8 mouse cellular contexts compared by ENCODE assay signal in the genomic region with DNA sequence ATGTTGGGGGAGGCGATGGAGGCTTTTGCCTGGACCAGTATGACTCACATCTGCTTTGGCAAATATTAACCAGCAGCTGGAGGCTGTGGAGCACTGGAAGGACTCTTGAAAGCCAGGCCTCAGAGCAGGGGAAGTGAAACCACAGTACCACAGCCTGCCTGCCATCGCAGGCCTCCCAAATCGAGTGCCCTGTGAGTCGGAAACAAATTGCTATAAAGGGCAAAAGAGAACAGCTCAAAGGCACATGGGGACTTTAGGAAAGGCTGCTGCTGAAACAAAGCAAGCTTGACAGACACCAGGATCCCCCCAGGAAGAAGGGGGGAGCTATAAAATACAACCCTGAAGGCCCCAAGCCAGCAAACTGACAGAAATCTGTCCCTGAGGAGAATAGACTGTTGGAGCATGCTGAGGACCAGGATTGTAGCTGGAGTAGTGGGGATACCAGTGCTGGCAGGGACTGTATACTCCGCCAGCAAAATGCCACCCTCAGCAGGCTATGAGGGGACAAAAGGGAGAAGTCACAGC. TPM values are rescaled to one million over a fixed set of nuclear protein-coding genes. Genes with fewer than 3 reads are reported as not detected.
A peak's percentile ranks its signal among the peaks of the same experiment; 100 is the strongest.
DNase-seq lines count a peak whose midpoint lies in the region; ATAC-seq and TF ChIP-seq lines count a peak whose summit lies in the region.

No protein-coding gene starts in this region.

- 0 out of 2 replicates have a peak, but pooled peaks cover 4% of the 10 kb centered on the region for H3K9me3 ChIP-seq in forebrain, embryonic 12.5 days
- H3K9me3 ChIP-seq in hindbrain, embryonic 12.5 days (replicated peaks), result no peaks in the 10 kb centered on the region
- no peaks in the 10 kb centered on the region for H3K9me3 ChIP-seq in neural tube, embryonic 13.5 days

- no peak overlapping the region for H3K4me3 ChIP-seq in lung, adult 2 months (replicated peaks; ENCODE audit: extremely low read depth, low read depth, low read length)
- no peak overlapping the region for H3K4me3 ChIP-seq in forebrain, embryonic 12.5 days (replicated peaks)
- H3K4me3 ChIP-seq in hindbrain, embryonic 12.5 days, result no peak overlapping the region
- no peak overlapping the region for H3K4me3 ChIP-seq in liver, adult 2 months (ENCODE audit: insufficient read depth, low read depth, low read length)
- no peak overlapping the region for H3K4me3 ChIP-seq in neural tube, embryonic 13.5 days

- 0 out of 2 replicates have a peak, but pooled peaks cover 6% of the 10 kb centered on the region for H3K36me3 ChIP-seq in forebrain, embryonic 12.5 days (replicated peaks)
- 0 out of 2 replicates have a peak, but pooled peaks cover 9% of the 10 kb centered on the region for H3K36me3 ChIP-seq in hindbrain, embryonic 12.5 days
- H3K36me3 ChIP-seq in liver, adult 2 months (ENCODE audit: control insufficient read depth, insufficient read depth, low read length), result no peaks in the 10 kb centered on the region; the same call in 1 of the 2 replicates
- peaks cover 7% of the 10 kb centered on the region; the same call in 1 of the 2 replicates for H3K36me3 ChIP-seq in neural tube, embryonic 13.5 days

- ATAC-seq in forebrain, embryonic 12.5 days (ENCODE audit: low FRiP score), result no peak
- peak; percentile 41; the same call in 1 of the 2 replicates for ATAC-seq in hindbrain, embryonic 12.5 days (ENCODE audit: low FRiP score)
- peak; percentile 81 for ATAC-seq in neural tube, embryonic 13.5 days (ENCODE audit: low read depth)

- 20% methylated on average over 5 of the region's 5 CpGs for WGBS in lung, adult 2 months
- WGBS in forebrain, embryonic 12.5 days, result 69% methylated on average over 5 of the region's 5 CpGs
- 50% methylated on average over 5 of the region's 5 CpGs for WGBS in hindbrain, embryonic 12.5 days
- WGBS in liver, adult 2 months, result 21% methylated on average over 5 of the region's 5 CpGs
- 34% methylated on average over 5 of the region's 5 CpGs for WGBS in neural tube, embryonic 13.5 days

- peaks cover 19% of the 10 kb centered on the region for H3K79me2 ChIP-seq in liver, adult 2 months (ENCODE audit: control insufficient read depth, insufficient read depth, low read length)

- peak; percentile 61 to 70 for DNase-seq in lung, adult 18-20 months
- DNase-seq in lung, adult 2 months, result no peak
- DNase-seq in liver, adult 2 months (ENCODE audit: extremely low read depth, low read depth, low spot score), result peak; percentile 40
- no peak for DNase-seq in testis, postnatal 10 days (ENCODE audit: low spot score)
- no peak for DNase-seq in urinary bladder, adult 2 months (ENCODE audit: low spot score)

- TF ChIP-seq POLR2A in lung, adult 2 months (IDR thresholded peaks at IDR 0.05; ENCODE audit: borderline replicate concordance, extremely low read depth, low read depth, low read length), result no peak
- no peak for TF ChIP-seq POLR2A in liver, adult 2 months (IDR thresholded peaks at IDR 0.05; ENCODE audit: extremely low read depth, insufficient read depth, low read length)

- TF ChIP-seq CTCF in lung, adult 2 months (IDR thresholded peaks at IDR 0.05; ENCODE audit: insufficient read depth, low read length), result no peak
- no peak for TF ChIP-seq CTCF in liver, adult 2 months (IDR thresholded peaks at IDR 0.05; ENCODE audit: low read depth, low read length)

- peaks cover 40% of the 10 kb centered on the region for H3K4me1 ChIP-seq in lung, adult 2 months (ENCODE audit: control insufficient read depth, insufficient read depth, low read length)
- peaks cover 22% of the 10 kb centered on the region for H3K4me1 ChIP-seq in forebrain, embryonic 12.5 days
- peaks cover 31% of the 10 kb centered on the region for H3K4me1 ChIP-seq in hindbrain, embryonic 12.5 days
- H3K4me1 ChIP-seq in liver, adult 2 months (ENCODE audit: control insufficient read depth, insufficient read depth, low read length), result no peaks in the 10 kb centered on the region; the same call in 1 of the 2 replicates
- H3K4me1 ChIP-seq in neural tube, embryonic 13.5 days (replicated peaks), result peaks cover 40% of the 10 kb centered on the region

- 0 out of 2 replicates have a peak overlapping the region, but pooled peaks have one; percentile 38 for H3K27ac ChIP-seq in forebrain, embryonic 12.5 days
- peak overlapping the region; percentile 55 for H3K27ac ChIP-seq in hindbrain, embryonic 12.5 days
- peak overlapping the region; percentile 24 for H3K27ac ChIP-seq in liver, adult 2 months (replicated peaks; ENCODE audit: insufficient read depth, low read depth, low read length)
- H3K27ac ChIP-seq in neural tube, embryonic 13.5 days (replicated peaks), result peak overlapping the region; percentile 81

- no peaks in the 10 kb centered on the region for H3K27me3 ChIP-seq in forebrain, embryonic 12.5 days
- H3K27me3 ChIP-seq in hindbrain, embryonic 12.5 days, result no peaks in the 10 kb centered on the region
- no peaks in the 10 kb centered on the region for H3K27me3 ChIP-seq in liver, adult 2 months (ENCODE audit: control insufficient read depth, insufficient read depth, low read length)
- H3K27me3 ChIP-seq in neural tube, embryonic 13.5 days, result no peaks in the 10 kb centered on the region

- H3K9ac ChIP-seq in forebrain, embryonic 12.5 days, result 0 out of 2 replicates have a peak overlapping the region, but pooled peaks have one; percentile 2
- peak overlapping the region; percentile 13; the same call in 1 of the 2 replicates for H3K9ac ChIP-seq in hindbrain, embryonic 12.5 days
- no peak overlapping the region for H3K9ac ChIP-seq in liver, adult 2 months (ENCODE audit: low read depth, low read length)
- H3K9ac ChIP-seq in neural tube, embryonic 13.5 days, result peak overlapping the region; percentile 49; the same call in 1 of the 2 replicates

- H3K4me2 ChIP-seq in forebrain, embryonic 12.5 days, result no peak overlapping the region
- no peak overlapping the region for H3K4me2 ChIP-seq in hindbrain, embryonic 12.5 days (replicated peaks)
- no peak overlapping the region for H3K4me2 ChIP-seq in neural tube, embryonic 13.5 days

RNA-seq across cellular contexts. Expression of a gene that starts 15.9 kb away (rescaled TPM):
- 2.2 TPM in 1 of 2 replicates, not detected in the other for polyA plus RNA-seq in lung, adult 2 months (2012; rRNA removed)
- polyA plus RNA-seq in forebrain, embryonic 12.5 days (2016; fragmentation: Nextera tagmentation; extraction: Ambion mirVana), result not detected in 2 replicates
- polyA plus RNA-seq in hindbrain, embryonic 12.5 days (2016; fragmentation: Nextera tagmentation; extraction: Ambion mirVana), result not detected in 2 replicates
- not detected in 2 replicates for total RNA-seq in liver, adult 2 months (2014; rRNA removed)
- 0.07 TPM in 1 of 2 replicates, not detected in the other for polyA plus RNA-seq in liver, adult 2 months (2012; rRNA removed)
- not detected in 2 replicates for polyA plus RNA-seq in neural tube, embryonic 13.5 days (2015; fragmentation: Nextera tagmentation; extraction: Ambion mirVana)
- polyA plus RNA-seq in urinary bladder, adult 2 months (2012; rRNA removed), result not detected in 2 replicates

RNA-seq across cellular contexts. Expression of a gene that starts 28.2 kb away (rescaled TPM):
- polyA plus RNA-seq in lung, adult 2 months (2012; rRNA removed), result 85.5 and 111 TPM in 2 replicates
- 14.5 and 15.0 TPM in 2 replicates for polyA plus RNA-seq in forebrain, embryonic 12.5 days (2016; fragmentation: Nextera tagmentation; extraction: Ambion mirVana)
- 21.3 and 23.9 TPM in 2 replicates for polyA plus RNA-seq in hindbrain, embryonic 12.5 days (2016; fragmentation: Nextera tagmentation; extraction: Ambion mirVana)
- total RNA-seq in liver, adult 2 months (2014; rRNA removed), result 8.6 and 9.7 TPM in 2 replicates
- 7.6 and 8.8 TPM in 2 replicates for polyA plus RNA-seq in liver, adult 2 months (2012; rRNA removed)
- 10.8 and 11.2 TPM in 2 replicates for polyA plus RNA-seq in neural tube, embryonic 13.5 days (2015; fragmentation: Nextera tagmentation; extraction: Ambion mirVana)
- 35.2 and 35.9 TPM in 2 replicates for polyA plus RNA-seq in urinary bladder, adult 2 months (2012; rRNA removed)

Comparison
In these comparisons a context has a peak if more than half of its experiments do, and no peak if none do; other contexts are left out.
1. DNase-seq: peak in lung, adult 18-20 months (2 of 2) and liver, adult 2 months (single experiment); none in lung, adult 2 months (single experiment), testis, postnatal 10 days (single experiment) and urinary bladder, adult 2 months (single experiment).
2. H3K27ac ChIP-seq: peak in every context shown above with its lines; median percentile 81 in neural tube, embryonic 13.5 days; 55 in hindbrain, embryonic 12.5 days; 38 in forebrain, embryonic 12.5 days; 24 in liver, adult 2 months.